Mouse (Mus musculus): ENCODE results near the gene Tmem268.

Gene Tmem268

GRCm38 (mm10) chr4:63558407-63559081 is at the start of gene Tmem268:
Gene Tmem268, plus strand, starts transcription at chr4:63558781.
- DNase-seq (ENCODE audit: low spot score) = peak; percentile 71

DNA sequence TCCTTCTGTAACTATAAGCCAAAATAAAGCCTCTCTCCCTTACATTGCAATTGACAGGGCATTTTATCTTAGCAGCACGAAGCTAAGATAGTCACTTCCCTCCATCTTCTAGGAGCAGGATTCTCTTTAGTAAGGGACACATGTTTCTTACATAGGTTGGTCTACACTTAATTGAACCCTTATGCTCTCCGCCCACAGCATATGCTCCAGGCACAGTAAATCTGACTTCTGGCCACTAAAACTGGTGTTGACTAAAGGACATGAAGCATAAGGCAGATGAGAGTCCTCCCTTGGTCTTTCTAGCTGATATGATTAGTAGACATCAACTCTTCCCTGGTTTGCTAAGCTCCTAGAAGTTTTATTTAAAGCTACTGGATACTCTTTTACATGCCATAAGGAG is 45.7 kb upstream of the Tmem268 start:
- no peak for DNase-seq (ENCODE audit: low spot score)

GRCm38 (mm10) chr4:63514454-63514984 is 44.1 kb upstream of the Tmem268 start:
- DNase-seq (ENCODE audit: low spot score) = no peak

DNA sequence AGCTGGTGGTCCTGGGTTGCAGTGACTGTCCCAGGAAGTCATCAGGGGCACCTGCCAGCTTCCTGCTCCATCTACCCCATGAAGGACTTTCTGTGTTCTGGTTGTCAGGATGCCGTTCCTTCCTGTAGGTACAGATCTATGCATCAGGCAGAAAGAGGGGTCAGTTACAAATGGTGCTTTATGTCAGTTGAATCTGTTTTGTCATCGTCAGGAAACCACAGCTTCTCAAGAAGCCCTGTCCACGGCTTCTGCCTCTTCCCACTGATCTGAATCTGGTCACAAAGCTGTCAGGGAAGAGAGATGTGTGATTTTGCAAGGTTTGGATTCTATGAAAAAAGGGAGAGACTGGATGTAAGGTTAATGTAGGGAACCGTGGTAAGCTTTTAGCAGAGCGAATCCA is 43.6 kb upstream of the Tmem268 start:
- no peak for DNase-seq (ENCODE audit: low spot score)

GRCm38 (mm10) chr4:63521813-63522419 is 36.7 kb upstream of the Tmem268 start:
- DNase-seq (ENCODE audit: low spot score) = no peak

GRCm38 (mm10) chr4:63525514-63525913 is 33.1 kb upstream of the Tmem268 start:
- no peak for DNase-seq (ENCODE audit: low spot score)

GRCm38 (mm10) chr4:63528946-63529345 is 29.6 kb upstream of the Tmem268 start:
- DNase-seq (ENCODE audit: low spot score) = no peak

DNA sequence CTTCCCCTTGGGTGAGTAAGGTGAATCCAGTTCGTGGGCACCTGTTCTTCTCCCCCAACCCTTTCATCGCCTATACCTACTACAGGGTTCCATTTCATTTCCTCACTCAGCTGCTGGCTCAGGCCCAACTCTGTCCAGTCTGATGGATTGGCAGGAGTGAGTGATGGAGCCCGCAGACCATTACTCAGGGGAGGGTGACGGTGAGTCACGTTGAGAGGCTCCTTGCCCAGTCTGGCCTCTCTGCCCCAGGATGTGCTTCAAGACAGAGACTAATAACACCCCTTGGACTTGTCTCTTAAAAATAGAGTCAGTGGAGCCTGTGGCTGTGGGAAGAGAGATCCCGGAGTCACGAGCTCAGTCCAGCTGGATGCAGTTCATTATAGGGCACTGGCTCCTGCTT is 28.2 kb upstream of the Tmem268 start:
- DNase-seq (ENCODE audit: low spot score) = no peak

- no peak for DNase-seq (ENCODE audit: low spot score)
Measured at GRCm38 (mm10) chr4:63537602-63538001, 21.0 kb upstream of the Tmem268 start.

DNA sequence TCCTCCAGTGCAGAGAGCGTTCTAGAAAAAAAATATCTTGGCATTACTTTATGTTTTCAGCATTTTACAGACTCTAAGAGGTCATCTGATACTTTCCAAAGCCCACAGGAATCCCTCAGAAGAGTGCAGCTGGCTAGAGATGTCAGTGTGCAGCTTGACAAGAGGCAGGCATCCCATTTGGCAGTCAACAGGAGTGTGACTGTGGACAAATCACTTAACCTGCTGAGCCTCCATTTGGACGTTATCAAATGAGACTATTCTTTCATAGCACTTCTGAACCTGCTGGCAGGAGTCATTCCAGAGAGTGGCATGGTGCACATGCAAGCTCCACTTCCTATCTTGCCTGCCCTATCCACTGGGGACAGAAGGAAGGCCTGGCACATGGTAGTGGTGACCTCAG is 16.4 kb upstream of the Tmem268 start:
- peak; percentile 43 for DNase-seq (ENCODE audit: low spot score)

DNA sequence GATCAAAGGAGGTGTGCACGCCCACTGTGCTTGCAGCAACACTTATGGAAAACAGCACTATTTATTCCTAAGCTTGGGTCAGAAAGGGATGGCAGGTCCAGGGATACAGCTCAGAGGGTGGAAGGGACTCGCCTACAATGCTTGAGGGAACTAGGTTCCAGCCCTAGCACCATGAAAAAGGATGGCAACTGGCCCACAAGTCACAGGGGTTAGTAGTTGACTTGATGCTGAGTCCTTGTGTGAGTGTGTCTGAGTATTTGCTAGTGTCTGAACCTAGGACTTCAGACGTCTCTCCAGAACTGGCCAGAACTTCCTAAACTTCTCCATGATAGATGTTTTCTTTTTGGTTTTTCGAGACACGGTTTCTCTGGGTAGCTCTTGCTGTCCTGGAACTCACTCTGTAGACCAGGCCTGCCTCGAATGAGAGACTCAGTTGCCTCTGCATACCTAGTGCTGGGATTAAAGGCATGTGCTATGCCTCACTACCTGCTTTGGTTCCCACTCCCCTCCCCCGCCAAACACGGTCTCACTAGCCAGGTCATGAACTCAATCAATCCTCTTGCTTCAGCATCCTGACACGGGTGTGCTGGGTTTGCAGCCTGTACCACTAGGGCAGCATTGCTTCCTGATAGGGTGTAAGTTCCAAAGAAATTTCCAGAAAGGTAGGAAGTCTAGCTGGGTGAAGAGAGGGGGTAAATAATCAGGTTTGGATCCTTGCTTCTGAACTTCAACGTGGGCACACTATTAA is 14.7 kb upstream of the Tmem268 start:
- DNase-seq (ENCODE audit: low spot score) = peak; percentile 61

GRCm38 (mm10) chr4:63544494-63545230 is 13.9 kb upstream of the Tmem268 start, which contains the start of gene Atp6v1g1:
Gene Atp6v1g1, plus strand, starts transcription at chr4:63544772.
- DNase-seq (ENCODE audit: low spot score) = peak; percentile 92

GRCm38 (mm10) chr4:63545231-63545958 is 13.2 kb upstream of the Tmem268 start:
- DNase-seq (ENCODE audit: low spot score) = peak; percentile 16

- DNase-seq (ENCODE audit: low spot score) = no peak
Measured at GRCm38 (mm10) chr4:63546441-63547055, 12.0 kb upstream of the Tmem268 start.

GRCm38 (mm10) chr4:63547799-63548198 is 10.8 kb upstream of the Tmem268 start:
- DNase-seq (ENCODE audit: low spot score) = no peak

DNA sequence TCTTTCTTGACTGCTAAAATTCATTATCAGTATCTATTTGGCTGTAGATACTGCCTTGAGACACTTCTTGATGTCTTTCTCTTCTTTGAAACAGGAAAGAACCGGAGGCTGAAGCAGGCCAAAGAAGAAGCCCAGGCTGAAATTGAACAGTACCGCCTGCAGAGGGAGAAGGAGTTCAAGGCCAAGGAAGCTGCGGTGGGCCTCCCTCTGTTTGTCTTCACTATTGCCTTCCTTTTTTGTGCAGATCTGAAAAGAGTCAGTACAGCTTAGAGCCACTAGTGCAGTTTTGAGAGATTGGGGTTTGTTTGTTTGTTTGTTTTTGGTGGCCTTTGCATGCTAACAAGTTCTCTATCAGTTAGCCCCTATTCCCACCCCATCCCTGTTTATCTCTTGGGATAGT is 10.1 kb upstream of the Tmem268 start:
- DNase-seq (ENCODE audit: low spot score) = no peak

DNA sequence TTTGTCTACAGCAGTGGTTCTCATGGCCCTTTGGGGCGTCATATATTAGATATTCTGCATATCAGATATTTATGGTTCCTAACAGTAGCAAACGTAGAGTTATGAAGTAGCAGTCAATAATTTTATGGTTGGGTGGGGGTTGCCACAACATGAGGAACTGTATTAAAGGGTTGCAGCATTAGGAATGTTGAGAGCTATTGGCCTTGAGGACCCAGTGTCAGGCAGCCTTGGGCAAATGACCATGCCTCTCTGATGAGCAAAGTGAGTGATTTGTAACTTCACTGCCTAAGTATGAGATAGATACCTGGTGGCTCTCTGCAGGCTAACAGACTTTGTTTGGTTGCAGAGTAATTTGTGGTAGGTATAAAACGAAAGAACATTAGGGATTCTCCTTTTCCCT is 7.7 kb upstream of the Tmem268 start:
- no peak for DNase-seq (ENCODE audit: low spot score)

DNA sequence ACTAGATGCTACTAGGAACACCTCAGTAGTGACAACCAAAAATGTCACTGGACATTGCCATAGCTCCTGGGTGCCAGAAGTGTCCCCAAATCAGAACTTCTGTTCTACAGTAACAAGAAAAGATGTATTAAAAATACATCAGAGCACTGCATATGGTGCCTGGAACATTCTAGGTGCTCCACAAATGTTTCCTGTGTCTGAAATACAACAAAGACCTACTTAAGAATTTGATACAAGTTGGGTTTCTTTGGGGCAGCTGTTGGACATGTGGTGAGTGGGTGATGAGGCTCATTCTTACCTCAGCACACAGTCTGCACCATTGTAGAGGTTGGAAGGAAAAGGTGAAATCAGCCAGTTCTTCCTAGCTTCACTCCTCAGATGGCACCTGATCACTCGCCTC is 5.7 kb upstream of the Tmem268 start:
- no peak for DNase-seq (ENCODE audit: low spot score)

DNA sequence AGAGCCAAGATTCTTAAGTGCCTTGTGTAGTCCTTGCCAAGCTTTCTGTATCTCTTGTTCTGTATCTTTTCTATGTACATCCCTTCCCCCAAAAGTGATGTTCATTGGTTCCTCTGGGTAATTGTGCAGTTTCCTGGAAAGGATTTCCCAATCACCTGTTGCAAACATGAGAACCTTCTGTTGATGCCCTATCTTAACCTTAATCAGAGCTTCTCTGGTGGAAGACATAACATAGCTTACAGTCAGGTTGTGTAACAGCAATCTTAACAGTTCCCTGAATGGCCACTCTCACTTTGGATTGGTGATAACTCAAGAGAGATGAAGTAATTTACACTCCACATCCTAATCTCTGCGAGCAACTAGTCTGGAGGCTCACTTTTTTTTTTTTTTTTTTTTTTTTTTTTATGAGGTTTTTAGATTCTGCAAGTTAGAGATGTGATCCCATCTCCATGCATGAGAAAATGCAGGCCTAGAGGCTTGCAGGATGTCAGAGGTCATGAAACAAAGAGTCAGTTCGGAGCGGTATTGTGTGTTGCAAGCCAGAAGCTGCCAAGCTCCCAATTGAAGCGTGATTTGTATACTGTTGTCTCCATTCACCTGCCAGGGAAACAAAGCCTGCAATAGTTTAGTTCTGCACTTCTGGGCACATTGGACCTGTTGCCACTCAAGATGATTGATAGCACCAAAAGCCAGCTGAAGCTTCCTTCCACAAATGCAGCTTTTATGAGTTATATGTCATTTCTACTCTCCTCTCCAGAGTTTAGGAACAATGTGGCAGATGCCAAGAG is 4.6 kb upstream of the Tmem268 start:
- DNase-seq (ENCODE audit: low spot score) = peak; percentile 66

GRCm38 (mm10) chr4:63554616-63555015 is 4.0 kb upstream of the Tmem268 start:
- no peak for DNase-seq (ENCODE audit: low spot score)

All from embryo, embryonic 10 days (tissue).